Mouse (Mus musculus) hindbrain, embryonic 10.5 days (tissue): ENCODE data around the gene Cd300lf. TPM values are rescaled to one million over a fixed set of nuclear protein-coding genes. Genes with fewer than 3 reads are reported as not detected.

Experiments used
- DNase-seq: peaks from one replicate; pipeline ENCODE4 v3.0.0-alpha.2; 2017; ENCODE audit warnings: low spot score
- H3K27ac ChIP-seq: fragments of 300-500 bp; sonication (generic); 2 replicates; pipeline ENCODE4 v1.5.1; 2016; ENCODE audit warnings: mild to moderate bottlenecking, moderate library complexity
- H3K27me3 ChIP-seq: fragments of 300-500 bp; sonication (generic); 2 replicates; pipeline ENCODE4 v1.6.1; 2016; ENCODE audit warnings: mild to moderate bottlenecking; ENCODE audit not compliant: poor library complexity, insufficient read depth, severe bottlenecking
- H3K36me3 ChIP-seq: fragments of 300-500 bp; sonication (generic); 2 replicates; pipeline ENCODE4 v1.6.1; 2016; ENCODE audit warnings: mild to moderate bottlenecking, moderate library complexity
- H3K4me1 ChIP-seq: fragments of 300-500 bp; sonication (generic); replicated peaks from 2 replicates; pipeline ENCODE4 v1.6.1; 2016; ENCODE audit warnings: mild to moderate bottlenecking
- H3K4me3 ChIP-seq: fragments of 300-500 bp; sonication (generic); 2 replicates; pipeline ENCODE4 v1.5.1; 2016; ENCODE audit warnings: mild to moderate bottlenecking, moderate library complexity
- H3K9me3 ChIP-seq: fragments of 300-500 bp; sonication (generic); 2 replicates; pipeline ENCODE4 v1.6.1; 2016; ENCODE audit warnings: mild to moderate bottlenecking, moderate library complexity
- WGBS: fragments of 180-500 bp; shearing (Covaris S2); methylation state at CpG from one replicate; pipeline ENCODE4 v1.1.7; 2016; 5-methylcytosine and 5-hydroxymethylcytosine counted together
- polyA plus RNA-seq: library from polyadenylated mRNA; unstranded; fragments of >200 nt; fragmentation: Nextera tagmentation; extraction: Ambion mirVana; gene quantifications from 2 replicates; pipeline ENCODE4 v1.2.1, GENCODE M21; 2016

Cd300lf gene
- polyA plus RNA-seq, 1 experiment from 2014 or later = not detected

GRCm38 (mm10) chr11:115155053-115155634 is 21.4 kb upstream of the Cd300lf start:
- H3K27me3 ChIP-seq = peaks cover 69% of the 10 kb centered on the region
- H3K9me3 ChIP-seq = no peaks in the 10 kb centered on the region
- no peaks in the 10 kb centered on the region for H3K36me3 ChIP-seq
- H3K4me1 ChIP-seq = peaks cover 53% of the 10 kb centered on the region
- 13% methylated on average over 5 of the region's 5 CpGs for WGBS
- no peak overlapping the region; the same call in 1 of the 2 replicates for H3K27ac ChIP-seq
- no peak for DNase-seq
- no peak overlapping the region for H3K4me3 ChIP-seq

- Histone ChIP-seq H3K4me3 (peak overlapping the region; percentile 42), H3K9me3 (0 out of 2 replicates have a peak, but pooled peaks cover 4% of the 10 kb centered on the region), H3K27me3 (peaks cover 61% of the 10 kb centered on the region), H3K36me3 (no peaks in the 10 kb centered on the region), H3K27ac (no peak overlapping the region), H3K4me1 (peaks cover 48% of the 10 kb centered on the region)
- WGBS = 2% methylated on average over 35 of the region's 35 CpGs
- peak; percentile 80 for DNase-seq
Observed at GRCm38 (mm10) chr11:115153699-115154292, 20.0 kb upstream of the Cd300lf start.

GRCm38 (mm10) chr11:115153088-115153487 is 19.3 kb upstream of the Cd300lf start:
- peaks cover 59% of the 10 kb centered on the region for H3K27me3 ChIP-seq

DNA sequence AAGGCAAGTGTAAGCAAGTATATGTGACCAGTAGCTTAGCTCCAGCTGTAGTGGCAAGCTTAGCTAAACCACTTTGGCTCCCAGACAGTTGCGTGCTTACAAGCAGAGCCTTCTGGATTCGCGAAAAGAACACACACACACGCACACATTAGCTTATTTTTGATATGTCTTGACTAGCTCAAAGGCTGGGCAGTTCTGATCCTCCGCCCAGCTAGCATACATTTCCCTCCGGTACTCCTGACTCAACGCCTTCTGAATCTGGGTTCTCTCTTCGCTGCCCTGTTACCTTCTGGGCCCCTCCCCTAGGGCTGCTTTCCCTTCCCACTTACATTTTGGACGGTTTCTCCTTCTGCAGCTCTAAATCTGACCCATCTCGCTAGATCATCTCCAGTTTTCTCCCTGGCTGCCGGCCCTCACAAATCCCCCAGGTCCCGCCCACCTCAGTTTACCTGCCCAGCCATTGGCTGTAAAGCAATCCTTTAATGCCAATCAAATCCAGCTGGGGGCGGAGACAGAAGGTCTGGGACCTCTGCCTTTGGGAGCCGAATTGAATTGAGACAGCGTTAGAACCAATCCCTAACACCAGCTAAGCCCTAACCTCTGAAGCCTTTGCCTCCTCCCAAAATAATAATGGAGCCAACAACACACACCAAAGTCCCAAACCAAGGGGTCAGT is 18.1 kb upstream of the Cd300lf start:
- no peaks in the 10 kb centered on the region for H3K36me3 ChIP-seq
- H3K27me3 ChIP-seq = peaks cover 47% of the 10 kb centered on the region
- WGBS = 10% methylated on average over 15 of the region's 15 CpGs
- H3K9me3 ChIP-seq = 0 out of 2 replicates have a peak, but pooled peaks cover 4% of the 10 kb centered on the region
- peaks cover 37% of the 10 kb centered on the region for H3K4me1 ChIP-seq
- H3K4me3 ChIP-seq = peak overlapping the region; percentile 52
- peak; percentile 89 for DNase-seq
- H3K27ac ChIP-seq = peak overlapping the region; percentile 78

More at GRCm38 (mm10) chr11:115153088-115153487, 19.3 kb upstream of the Cd300lf start:
- DNase-seq = no peak
- Histone ChIP-seq H3K4me3 (no peak overlapping the region), H3K4me1 (peaks cover 43% of the 10 kb centered on the region), H3K9me3 (0 out of 2 replicates have a peak, but pooled peaks cover 4% of the 10 kb centered on the region), H3K36me3 (no peaks in the 10 kb centered on the region), H3K27ac (no peak overlapping the region)
- WGBS = 76% methylated on average over 9 of the region's 9 CpGs

DNA sequence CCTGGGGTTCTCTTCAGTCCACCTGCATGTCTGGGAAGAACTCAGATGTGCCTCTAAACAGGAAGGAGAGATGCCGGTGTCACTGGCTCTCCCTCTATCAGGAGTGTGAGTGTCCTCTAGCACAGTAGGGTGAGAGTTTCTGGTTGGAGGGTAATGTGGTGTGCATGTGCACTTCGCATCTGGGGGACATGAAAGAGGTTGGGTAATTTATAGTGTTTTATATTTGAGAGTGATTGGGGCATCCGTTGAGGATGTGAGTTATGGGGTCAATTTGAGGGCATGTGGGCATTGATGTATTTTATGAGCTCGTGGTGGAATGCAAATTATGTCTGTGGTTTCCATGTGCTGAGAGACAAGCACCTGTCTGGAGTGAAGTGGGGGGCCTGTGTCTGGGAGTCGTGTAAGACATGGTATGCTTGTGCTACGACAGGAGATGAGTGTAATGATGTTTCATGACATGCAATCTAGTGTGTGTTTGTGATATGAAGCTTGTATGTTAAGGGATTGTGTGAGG is 17.0 kb upstream of the Cd300lf start:
- Histone ChIP-seq H3K4me3 (no peak overlapping the region), H3K27ac (no peak overlapping the region), H3K27me3 (peaks cover 36% of the 10 kb centered on the region), H3K4me1 (peaks cover 37% of the 10 kb centered on the region), H3K9me3 (0 out of 2 replicates have a peak, but pooled peaks cover 4% of the 10 kb centered on the region), H3K36me3 (no peaks in the 10 kb centered on the region)
- no peak for DNase-seq
- WGBS = 84% methylated on average over 6 of the region's 6 CpGs

GRCm38 (mm10) chr11:115147813-115148212 is 14.0 kb upstream of the Cd300lf start:
- 0 out of 2 replicates have a peak, but pooled peaks cover 4% of the 10 kb centered on the region for H3K9me3 ChIP-seq
- no peak overlapping the region for H3K4me3 ChIP-seq
- no peak overlapping the region for H3K27ac ChIP-seq
- H3K4me1 ChIP-seq = peaks cover 13% of the 10 kb centered on the region
- 84% methylated on average over 4 of the region's 4 CpGs for WGBS
- DNase-seq = no peak
- H3K27me3 ChIP-seq = peaks cover 6% of the 10 kb centered on the region
- no peaks in the 10 kb centered on the region for H3K36me3 ChIP-seq

DNA sequence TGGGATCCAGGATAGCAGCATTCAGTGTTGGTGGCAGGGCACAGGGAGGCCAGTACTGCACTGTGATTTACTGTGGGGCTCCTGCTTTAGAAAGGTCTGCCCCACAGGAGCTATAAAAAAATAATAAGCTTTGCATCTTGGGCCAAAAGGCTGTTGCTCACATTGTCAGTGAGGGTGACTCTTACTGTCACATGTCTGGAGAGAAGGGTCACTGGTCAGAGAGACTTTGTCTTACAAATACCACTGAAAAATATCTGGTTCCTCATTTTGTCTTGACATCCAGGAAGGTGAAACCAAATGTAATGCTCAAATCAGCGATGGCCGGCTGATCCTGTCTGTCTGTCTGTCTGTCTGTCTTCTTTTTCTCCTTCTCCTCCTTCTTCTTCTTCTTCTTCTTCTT is 8.2 kb upstream of the Cd300lf start:
- H3K4me1 ChIP-seq = no peaks in the 10 kb centered on the region
- H3K36me3 ChIP-seq = no peaks in the 10 kb centered on the region
- H3K4me3 ChIP-seq = no peak overlapping the region
- WGBS = 81% methylated on average over 2 of the region's 2 CpGs
- H3K27me3 ChIP-seq = no peaks in the 10 kb centered on the region
- no peak overlapping the region for H3K27ac ChIP-seq
- H3K9me3 ChIP-seq = no peaks in the 10 kb centered on the region
- no peak for DNase-seq

GRCm38 (mm10) chr11:115138597-115139262 is 4.9 kb upstream of the Cd300lf start:
- Histone ChIP-seq H3K27ac (no peak overlapping the region), H3K9me3 (no peaks in the 10 kb centered on the region), H3K27me3 (no peaks in the 10 kb centered on the region), H3K36me3 (no peaks in the 10 kb centered on the region), H3K4me1 (no peaks in the 10 kb centered on the region), H3K4me3 (no peak overlapping the region)
- 89% methylated on average over 5 of the region's 5 CpGs for WGBS
- DNase-seq = no peak

DNA sequence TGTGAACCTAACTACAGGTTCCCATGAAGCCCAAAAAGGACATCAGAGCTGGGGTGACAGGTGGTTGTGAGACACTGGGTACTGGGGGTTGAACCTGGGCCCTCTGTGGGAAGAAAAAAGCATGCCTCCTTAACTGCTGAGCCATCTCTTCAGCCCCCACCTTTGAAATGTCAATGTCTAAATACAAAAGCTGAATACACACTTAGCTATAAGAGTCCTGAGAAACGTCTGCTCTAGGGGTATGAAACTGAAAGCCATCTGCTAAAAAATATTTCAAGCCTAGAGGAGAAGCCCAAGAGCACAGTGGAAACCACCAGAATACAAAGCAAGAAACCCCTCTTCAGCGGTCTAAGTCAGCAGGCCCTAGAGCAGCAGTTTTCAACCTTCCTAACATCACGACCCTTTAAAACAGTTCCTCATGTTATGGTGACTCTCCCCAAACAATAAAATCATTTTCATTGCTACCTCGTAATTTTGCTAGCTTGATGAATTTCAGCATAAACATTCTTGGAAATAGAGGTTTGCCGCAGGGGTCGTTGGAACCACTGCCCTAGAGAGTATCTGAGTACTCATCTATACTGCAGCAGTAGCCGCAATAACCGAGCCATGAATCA is 1.9 kb downstream of the Cd300lf start:
- Histone ChIP-seq H3K9me3 (no peaks in the 10 kb centered on the region), H3K27ac (no peak overlapping the region), H3K36me3 (no peaks in the 10 kb centered on the region), H3K4me1 (no peaks in the 10 kb centered on the region), H3K4me3 (no peak overlapping the region), H3K27me3 (no peaks in the 10 kb centered on the region)
- 88% methylated on average over 8 of the region's 8 CpGs for WGBS
- no peak for DNase-seq

DNA sequence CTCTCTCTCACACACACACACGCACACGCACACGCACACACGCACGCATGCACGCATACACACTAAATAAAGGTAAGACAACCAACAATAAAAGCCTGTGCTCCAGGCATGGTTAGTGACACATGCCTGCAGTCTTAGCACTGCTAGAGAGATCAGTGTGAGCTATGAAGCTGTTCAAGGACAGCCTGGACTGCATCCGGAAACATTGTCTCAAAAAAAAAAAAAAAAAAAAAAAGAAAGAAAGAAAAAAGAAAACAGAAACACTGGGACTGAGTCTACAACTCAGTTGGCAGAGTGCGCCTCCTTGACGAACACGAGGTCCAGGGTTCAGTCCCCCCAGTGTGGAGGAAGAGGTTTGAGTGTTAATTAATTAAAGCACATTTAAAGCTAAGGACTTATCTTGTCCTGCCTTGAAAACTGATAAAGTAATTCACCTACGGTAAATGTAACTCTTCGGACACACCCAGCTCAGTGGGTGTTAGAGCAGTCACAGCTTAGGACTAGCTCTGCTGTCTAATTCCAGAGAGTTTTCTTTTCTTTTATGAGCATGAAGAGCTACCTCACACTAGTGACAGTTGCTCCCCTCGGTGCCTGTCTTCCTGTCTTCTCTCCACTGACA is 4.2 kb downstream of the Cd300lf start:
- Histone ChIP-seq H3K4me1 (no peaks in the 10 kb centered on the region), H3K27me3 (no peaks in the 10 kb centered on the region), H3K4me3 (no peak overlapping the region), H3K9me3 (no peaks in the 10 kb centered on the region), H3K36me3 (no peaks in the 10 kb centered on the region), H3K27ac (no peak overlapping the region)
- DNase-seq = no peak
- 90% methylated on average over 13 of the region's 13 CpGs for WGBS

DNA sequence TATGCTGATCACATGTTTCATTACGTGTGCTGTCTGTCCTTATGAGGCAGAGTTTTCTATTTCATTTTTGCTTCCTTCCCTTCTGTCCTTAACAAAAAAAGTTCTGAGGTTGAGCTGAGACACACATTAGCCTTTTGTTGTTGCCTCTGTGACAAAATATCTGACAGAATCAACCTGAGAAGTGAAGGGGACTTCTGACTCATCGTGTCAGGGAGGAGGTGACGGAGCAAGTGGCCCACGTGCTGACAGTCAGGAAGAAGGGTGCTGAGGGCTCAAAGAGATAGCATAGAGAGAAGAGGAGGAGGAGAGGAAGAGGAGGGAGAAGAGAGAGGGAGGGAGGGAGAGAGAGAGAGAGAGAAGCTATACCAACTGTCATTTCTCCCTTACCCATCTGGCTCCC is 5.3 kb downstream of the Cd300lf start:
- H3K36me3 ChIP-seq = no peaks in the 10 kb centered on the region
- DNase-seq = no peak
- 84% methylated on average over 4 of the region's 4 CpGs for WGBS
- no peaks in the 10 kb centered on the region for H3K9me3 ChIP-seq
- H3K27ac ChIP-seq = no peak overlapping the region
- H3K27me3 ChIP-seq = no peaks in the 10 kb centered on the region
- H3K4me3 ChIP-seq = no peak overlapping the region
- H3K4me1 ChIP-seq = no peaks in the 10 kb centered on the region

GRCm38 (mm10) chr11:115119409-115119808 is 14.4 kb downstream of the Cd300lf start:
- H3K27ac ChIP-seq = no peak overlapping the region
- no peak for DNase-seq
- no peaks in the 10 kb centered on the region for H3K9me3 ChIP-seq
- 75% methylated on average over 9 of the region's 9 CpGs for WGBS
- no peaks in the 10 kb centered on the region for H3K36me3 ChIP-seq
- H3K27me3 ChIP-seq = no peaks in the 10 kb centered on the region; the same call in 1 of the 2 replicates
- H3K4me1 ChIP-seq = no peaks in the 10 kb centered on the region
- no peak overlapping the region for H3K4me3 ChIP-seq
